Mouse (Mus musculus) cerebellum, adult 2 months (tissue): ENCODE data around the gene Abhd8.

ENCODE experiments used
- CTCF ChIP-seq: fragments of 200-500 bp; IDR thresholded peaks from 2 replicates; pipeline ENCODE4 v1.5.1; 2011; ENCODE audit warnings: low read depth, mild to moderate bottlenecking, control low read depth, low read length, moderate library complexity, borderline replicate concordance; ENCODE audit not compliant: insufficient read depth
- POLR2A ChIP-seq: fragments of 200-500 bp; IDR thresholded peaks from 2 replicates; pipeline ENCODE4 v1.6.1; 2011; ENCODE audit warnings: low read length, control low read depth, borderline replicate concordance; ENCODE audit not compliant: insufficient read depth

- TF ChIP-seq CTCF (no peak), POLR2A (peak; percentile 46; the same call in 1 of the 2 replicates)
Measured at GRCm38 (mm10) chr8:71485142-71486135, 22.0 kb upstream of the Abhd8 start, which contains the start of gene Ano8.
